Comparison of ENCODE assay signal across 27 mouse cellular contexts in the genomic region with DNA sequence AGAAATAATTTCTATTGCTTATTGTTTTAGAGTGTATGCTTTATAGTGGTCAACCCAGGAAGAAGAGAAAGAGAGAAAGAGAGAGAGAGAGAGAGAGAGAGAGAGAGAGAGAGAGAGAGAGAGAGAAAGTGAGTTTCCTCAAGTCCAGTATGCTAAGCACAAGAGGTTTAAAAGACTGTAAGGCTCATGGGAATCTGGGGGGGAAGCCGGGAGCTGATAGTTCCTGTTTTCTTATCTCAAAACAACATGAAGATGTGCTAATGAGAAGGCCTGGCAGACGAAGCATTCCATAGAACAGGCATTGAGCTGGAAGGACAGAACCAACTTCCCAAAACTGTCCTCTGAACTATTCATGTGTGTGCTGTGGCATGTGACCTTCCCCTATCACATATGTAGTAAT.
"Had no signal": no experiment of that assay in that cellular context is flagged by ENCODE, and none has a peak within 500 bp of the region (broad histone marks: within the 10 kb centered on the region; RNA-seq: fewer than 3 reads in every experiment).

No protein-coding gene starts in this region.

- H3K27me3 ChIP-seq: heart, embryonic 13.5 days; heart, embryonic 15.5 days; hindbrain, embryonic 12.5 days; intestine, embryonic 15.5 days; limb, embryonic 13.5 days; limb, embryonic 15.5 days; liver, embryonic 12.5 days had no signal

- DNase-seq: gastrocnemius, postnatal 14 days; gastrocnemius, postnatal 36 days; heart, adult 2 months; heart, postnatal 14 days; heart, postnatal 36 days; kidney, adult 18-20 months; kidney, adult 8-10 months; kidney, postnatal 10 days; kidney, postnatal 25 days; kidney, postnatal 4 days; left cerebral cortex, postnatal 4 days had no signal

- H3K4me2 ChIP-seq: heart, embryonic 11.5 days; heart, embryonic 13.5 days; heart, embryonic 15.5 days; hindbrain, embryonic 12.5 days; hindbrain, embryonic 14.5 days; intestine, embryonic 15.5 days; limb, embryonic 13.5 days; limb, embryonic 15.5 days; liver, embryonic 12.5 days had no signal

- H3K9me3 ChIP-seq: heart, embryonic 13.5 days; heart, embryonic 15.5 days; hindbrain, embryonic 10.5 days; hindbrain, embryonic 12.5 days; intestine, embryonic 15.5 days; limb, embryonic 13.5 days; limb, embryonic 15.5 days; liver, embryonic 12.5 days had no signal

- H3K4me1 ChIP-seq: heart, embryonic 13.5 days; heart, embryonic 15.5 days; hindbrain, embryonic 10.5 days; hindbrain, embryonic 12.5 days; intestine, embryonic 15.5 days; limb, embryonic 13.5 days; limb, embryonic 15.5 days had no signal

- ATAC-seq: hindbrain, embryonic 16.5 days; inflammation-experienced regulatory T-cells, adult 6 months; intestine, embryonic 15.5 days; intestine, postnatal 0 days; liver, embryonic 12.5 days had no signal

- H3K9ac ChIP-seq: heart, embryonic 13.5 days; heart, embryonic 15.5 days; hindbrain, embryonic 12.5 days; hindbrain, embryonic 14.5 days; intestine, embryonic 15.5 days; limb, embryonic 13.5 days; limb, embryonic 15.5 days; liver, embryonic 12.5 days; liver, embryonic 14.5 days had no signal

- H3K27ac ChIP-seq: heart, adult 2 months; heart, embryonic 13.5 days; heart, embryonic 15.5 days; hindbrain, embryonic 10.5 days; hindbrain, embryonic 12.5 days; hindbrain, embryonic 14.5 days; intestine, embryonic 15.5 days; layer of hippocampus, adult 2 months; left cerebral cortex, adult 2 months; limb, embryonic 13.5 days; limb, embryonic 15.5 days; liver, embryonic 12.5 days; liver, embryonic 14.5 days had no signal

- H3K36me3 ChIP-seq: heart, embryonic 13.5 days; heart, embryonic 15.5 days; hindbrain, embryonic 10.5 days; hindbrain, embryonic 12.5 days; intestine, embryonic 15.5 days; limb, embryonic 13.5 days; limb, embryonic 15.5 days; liver, embryonic 12.5 days had no signal

- H3K4me3 ChIP-seq: heart, adult 2 months; heart, embryonic 13.5 days; heart, embryonic 15.5 days; hindbrain, embryonic 10.5 days; hindbrain, embryonic 12.5 days; intestine, embryonic 15.5 days; layer of hippocampus, adult 2 months; left cerebral cortex, adult 2 months; limb, embryonic 13.5 days; limb, embryonic 15.5 days; liver, embryonic 12.5 days had no signal
